Mouse (Mus musculus): Measurements from ENCODE around the gene Ctnnd1.
"Not testable (repeated sequence)": the region's sequence is repeated elsewhere in the genome, so short reads cannot be mapped to it uniquely, and the experiment has no call there.

Ctnnd1 gene

GRCm38 (mm10) chr2:84650464-84651195, at the start of gene Ctnnd1:
Ctnnd1 (minus strand) TSS chr2:84650765.
- DNase-seq (ENCODE audit: low spot score) = peak; percentile 89

- DNase-seq (ENCODE audit: low spot score) = no peak
Measured at GRCm38 (mm10) chr2:84695007-84695695, 44.6 kb upstream of the Ctnnd1 start.

- no peak for DNase-seq (ENCODE audit: low spot score)
Measured at GRCm38 (mm10) chr2:84690050-84690449, 39.5 kb upstream of the Ctnnd1 start.

GRCm38 (mm10) chr2:84688080-84688844, 37.7 kb upstream of the Ctnnd1 start:
- no peak for DNase-seq (ENCODE audit: low spot score)

DNA sequence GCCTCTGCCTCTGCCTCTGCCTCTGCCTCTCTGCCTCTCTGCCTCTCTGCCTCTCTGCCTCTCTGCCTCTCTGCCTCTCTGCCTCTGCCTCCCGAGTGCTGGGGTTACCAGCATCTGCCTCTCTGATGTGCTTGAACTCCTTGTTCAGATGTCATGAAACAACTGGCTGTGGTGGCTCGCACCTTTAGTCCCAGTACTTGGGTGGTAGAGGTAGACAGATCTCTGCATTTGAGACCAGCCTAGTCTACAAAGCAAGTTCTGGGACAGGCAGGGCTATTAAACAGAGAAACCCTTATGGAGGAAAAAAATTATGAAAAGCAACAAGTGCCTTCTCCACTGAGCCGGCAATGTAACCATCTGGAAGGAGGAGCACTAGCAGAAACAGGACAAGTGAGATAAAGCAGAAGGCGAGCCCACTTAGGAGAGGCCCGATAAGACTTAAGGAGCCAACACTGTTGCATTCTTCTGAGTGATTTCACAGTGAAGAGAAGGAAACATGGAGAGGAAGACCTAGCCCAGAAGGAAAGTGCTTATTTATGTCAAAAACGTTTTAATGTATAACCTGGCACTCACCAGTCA, 32.1 kb upstream of the Ctnnd1 start:
- DNase-seq (ENCODE audit: low spot score) = no peak

- DNase-seq (ENCODE audit: low spot score) = no peak
Measured at GRCm38 (mm10) chr2:84679016-84679415, 28.5 kb upstream of the Ctnnd1 start, which contains the start of gene Tmx2. Tmx2 (minus strand) TSS chr2:84679140.

DNA sequence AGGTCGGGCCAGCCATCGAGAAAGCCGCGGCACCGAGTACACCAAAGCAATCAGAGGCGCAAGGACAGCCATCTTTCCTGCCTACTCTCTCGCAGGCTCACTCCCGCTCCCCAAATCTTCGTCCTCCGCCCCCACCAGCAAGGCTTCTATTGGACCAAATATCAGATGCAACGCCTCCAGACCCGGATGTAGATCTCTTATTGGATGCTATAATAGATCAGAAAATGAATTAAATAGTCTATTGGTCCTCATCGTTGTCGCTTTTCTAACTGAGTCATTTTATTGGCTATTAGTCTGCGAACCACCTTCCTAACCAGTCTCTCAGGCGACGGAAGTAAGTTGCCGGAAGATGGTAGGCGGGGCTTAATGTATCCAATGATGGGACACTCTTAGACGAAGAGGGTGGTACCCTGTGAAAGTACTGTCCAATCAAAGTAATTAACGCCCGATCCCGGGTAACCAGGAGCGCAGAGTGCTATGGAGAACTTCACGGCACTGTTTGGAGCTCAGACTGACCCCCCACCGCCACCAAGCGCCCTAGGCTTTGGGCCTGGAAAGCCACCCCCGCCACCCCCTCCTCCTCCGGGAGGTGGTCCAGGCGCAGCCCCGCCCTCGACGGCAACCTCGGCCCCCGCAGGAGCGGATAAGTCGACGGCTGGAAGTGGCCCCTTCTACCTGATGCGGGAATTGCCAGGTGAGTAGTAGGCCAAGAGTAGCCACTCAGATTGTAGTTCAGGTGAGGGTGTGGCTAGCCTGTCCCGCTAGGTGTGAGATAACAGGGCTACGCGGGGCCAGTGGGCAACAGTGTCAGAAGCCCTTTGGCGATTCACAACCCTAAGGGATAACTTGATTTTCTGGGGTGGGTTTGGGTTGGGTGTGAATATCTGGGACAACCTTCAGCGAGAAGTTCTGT, 27.7 kb upstream of the Ctnnd1 start, which contains the start of the genes Gm28635 and Med19:
Gene Gm28635 (minus strand): TSS at position 74 of the 913 bp plus-strand sequence.
Gene Med19 (plus strand): TSS at position 435 of the 913 bp plus-strand sequence.
- DNase-seq (ENCODE audit: low spot score) = peak; percentile 97

DNA sequence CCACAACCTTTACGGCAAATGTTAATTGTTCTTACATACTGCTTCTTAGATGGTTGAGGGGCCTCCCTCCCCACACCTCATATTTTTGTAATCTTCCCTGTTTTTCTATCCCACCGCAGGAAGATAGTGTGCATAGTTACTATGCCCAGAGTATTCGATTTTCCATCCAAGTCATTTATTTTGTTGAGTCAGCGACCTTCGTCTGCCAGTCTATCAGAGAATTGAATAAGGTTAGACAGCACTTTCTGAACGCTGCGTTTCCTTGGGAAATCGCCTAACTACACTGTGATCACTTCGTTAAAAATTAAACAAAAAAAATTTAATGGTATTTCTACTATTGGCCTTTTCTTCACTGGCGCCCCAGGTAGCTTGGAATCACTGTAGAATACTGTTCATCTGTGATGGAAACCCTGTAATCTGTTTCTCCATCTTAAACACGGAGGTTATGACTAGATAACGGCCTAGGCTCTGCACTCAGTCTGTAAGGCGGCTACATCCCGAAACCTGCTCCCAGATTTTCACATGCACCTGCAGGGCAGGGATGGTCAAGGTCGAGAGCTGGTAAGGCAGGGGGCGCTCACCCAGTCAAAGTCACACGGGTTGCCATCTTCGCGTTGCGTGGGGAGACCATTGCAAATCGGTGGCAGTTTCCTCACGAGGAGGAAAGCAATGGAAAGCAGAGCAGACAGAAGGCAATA, 26.9 kb upstream of the Ctnnd1 start:
- no peak for DNase-seq (ENCODE audit: low spot score)

DNA sequence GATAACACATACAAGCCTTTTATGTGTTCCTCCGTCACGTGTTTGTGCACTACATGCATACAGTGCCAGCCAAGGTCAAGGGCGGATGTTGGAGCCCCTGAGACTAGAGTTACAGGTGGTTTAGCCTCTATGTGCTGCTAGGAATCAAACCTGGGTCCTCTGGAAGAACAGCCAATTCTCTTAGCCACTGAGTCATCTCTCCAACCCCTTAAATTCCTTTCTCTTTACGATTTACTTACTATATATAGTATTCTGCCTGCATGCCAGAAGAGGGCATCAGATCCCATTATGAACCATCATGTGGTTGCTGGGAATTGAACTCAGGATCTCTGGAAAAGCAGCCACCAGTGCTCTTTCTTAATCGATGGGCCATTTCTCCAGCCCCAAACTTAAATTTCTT, 21.0 kb upstream of the Ctnnd1 start:
- DNase-seq (ENCODE audit: low spot score) = not testable (repeated sequence)

DNA sequence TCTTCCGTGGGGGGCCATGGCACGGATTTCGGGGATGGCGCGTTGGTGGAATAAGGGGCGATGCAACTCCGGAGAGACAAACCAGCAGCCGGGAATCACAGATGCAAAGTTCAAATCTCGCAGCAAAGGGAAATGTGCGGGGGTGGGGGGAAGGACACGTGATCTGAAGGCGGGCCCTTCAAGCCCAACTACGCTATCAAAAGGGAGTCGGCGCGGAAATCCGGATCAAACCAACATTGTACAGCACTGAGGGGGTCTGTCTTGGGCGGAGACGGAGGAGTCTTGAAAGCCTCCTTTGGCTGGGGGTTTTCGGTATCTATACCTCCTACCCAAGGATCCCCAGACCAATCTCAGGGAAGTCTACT, 20.0 kb upstream of the Ctnnd1 start, which contains the start of gene Selenoh:
Gene Selenoh (minus strand): TSS at position 202 of the 365 bp plus-strand sequence.
- peak; percentile 86 for DNase-seq (ENCODE audit: low spot score)

GRCm38 (mm10) chr2:84669828-84670568, 19.4 kb upstream of the Ctnnd1 start:
- no peak for DNase-seq (ENCODE audit: low spot score)

- DNase-seq (ENCODE audit: low spot score) = no peak
Measured at GRCm38 (mm10) chr2:84666081-84666480, 15.5 kb upstream of the Ctnnd1 start.

- no peak for DNase-seq (ENCODE audit: low spot score)
Measured at GRCm38 (mm10) chr2:84662866-84663265, 12.3 kb upstream of the Ctnnd1 start.

DNA sequence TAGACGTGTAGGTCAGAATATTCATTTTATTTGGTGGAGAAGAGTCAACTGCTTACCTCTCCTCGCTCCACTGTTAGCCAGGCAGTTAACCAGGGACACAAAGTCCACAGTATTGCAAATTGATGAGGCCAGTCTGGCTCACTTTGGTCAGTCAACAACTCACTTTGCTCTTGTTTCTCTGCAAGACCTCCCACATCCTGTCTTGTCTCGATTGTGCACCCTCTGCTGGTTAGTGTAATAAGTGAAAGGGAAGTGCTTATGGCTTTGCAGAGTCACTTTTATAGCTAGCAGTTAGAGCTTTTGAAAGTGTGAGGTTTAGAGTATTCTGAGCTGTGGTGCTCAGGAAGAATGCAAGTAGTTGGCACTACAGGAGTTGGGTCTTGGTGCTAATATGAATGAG, 9.7 kb upstream of the Ctnnd1 start:
- peak; percentile 68 for DNase-seq (ENCODE audit: low spot score)

DNA sequence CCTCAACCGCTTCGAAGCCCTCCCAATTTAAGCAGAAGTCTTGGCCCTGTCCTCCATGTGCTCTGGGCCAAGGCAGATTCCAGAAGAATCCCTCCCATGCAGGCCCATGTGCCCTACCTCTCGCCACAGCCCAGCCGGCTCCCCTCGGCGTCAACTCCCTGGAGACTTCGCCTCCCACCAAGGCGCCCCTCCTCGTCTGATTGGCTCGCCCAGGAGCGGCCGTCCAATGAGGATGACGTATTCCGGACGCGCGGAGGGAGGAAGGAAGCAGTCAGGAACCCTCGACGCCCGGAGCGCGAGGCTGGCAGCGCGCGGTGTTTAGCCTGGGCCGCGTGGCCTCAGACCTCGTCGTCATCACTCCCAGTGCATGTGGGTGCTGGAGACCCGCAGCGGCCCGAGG, 8.2 kb upstream of the Ctnnd1 start, which contains the start of gene Btbd18:
Gene Btbd18 (plus strand): TSS at position 274 of the 400 bp plus-strand sequence.
- DNase-seq (ENCODE audit: low spot score) = no peak

DNA sequence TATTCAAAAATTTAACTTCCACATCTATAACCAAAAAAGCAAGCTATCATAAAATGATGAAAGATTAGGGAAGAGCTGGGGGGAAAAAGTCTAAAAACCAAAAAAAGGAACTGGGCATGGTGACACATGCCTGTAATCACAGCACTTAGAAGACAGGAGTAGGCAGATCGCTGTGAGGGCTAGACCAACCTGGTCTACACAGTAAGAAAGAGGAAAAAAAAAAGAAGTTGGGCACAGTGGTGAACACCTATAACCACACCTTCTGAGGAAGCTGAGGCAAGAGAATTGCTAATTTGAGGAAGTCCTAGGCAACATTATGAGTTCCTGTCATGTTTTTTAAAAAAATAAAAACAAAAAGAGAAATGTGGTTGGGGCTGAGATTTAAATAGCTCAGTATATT, 5.3 kb upstream of the Ctnnd1 start:
- no peak for DNase-seq (ENCODE audit: low spot score)

- no peak for DNase-seq (ENCODE audit: low spot score)
Measured at GRCm38 (mm10) chr2:84653354-84653753, 2.8 kb upstream of the Ctnnd1 start.

DNA sequence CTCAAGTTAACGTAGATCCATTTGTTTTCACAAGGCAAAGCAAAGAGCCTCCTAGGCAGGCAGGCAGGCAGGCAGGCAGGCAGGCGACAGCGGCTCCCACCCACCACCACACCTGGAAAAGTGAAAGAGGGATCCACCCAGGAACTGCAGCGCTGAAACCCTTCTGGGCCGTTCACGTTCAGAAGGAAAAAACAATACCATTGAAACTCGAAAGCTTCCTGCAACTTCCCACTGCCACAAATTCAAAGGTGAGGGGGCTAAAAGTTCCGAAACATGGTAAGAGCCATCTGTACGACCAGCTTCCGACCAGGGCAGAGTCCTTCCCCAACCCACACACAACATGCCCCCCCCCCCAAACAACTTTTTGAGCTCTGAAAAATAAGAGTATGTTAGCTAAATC, 891 bp downstream of the Ctnnd1 start:
- no peak for DNase-seq (ENCODE audit: low spot score)

- DNase-seq (ENCODE audit: low spot score) = no peak
Measured at GRCm38 (mm10) chr2:84648369-84648768, 2.2 kb downstream of the Ctnnd1 start.

Measured in layer of hippocampus, adult 11-12 months (tissue).